Mouse (Mus musculus) lung, embryonic 15.5 days (tissue): ENCODE measurements around the gene Ptbp3. TPM values are rescaled to one million over a fixed set of nuclear protein-coding genes. Genes with fewer than 3 reads are reported as not detected.

ENCODE experiments used
- ATAC-seq: fragments of 200-750 bp; cut with Nextera tagmentation; 2 replicates; pipeline ENCODE4 v1.8.0; 2017; ENCODE audit warnings: moderate number of reproducible peaks, borderline replicate concordance; ENCODE audit not compliant: low FRiP score, low TSS enrichment; ENCODE audit errors: extremely low read depth
- H3K27ac ChIP-seq: fragments of 300-500 bp; sonication (generic); 2 replicates; pipeline ENCODE4 v1.5.1; 2015; ENCODE audit warnings: moderate library complexity, mild to moderate bottlenecking, inconsistent platforms
- H3K27me3 ChIP-seq: fragments of 300-500 bp; sonication (generic); 2 replicates; pipeline ENCODE4 v1.6.1; 2015; ENCODE audit warnings: inconsistent platforms
- H3K36me3 ChIP-seq: fragments of 300-500 bp; sonication (generic); 2 replicates; pipeline ENCODE4 v1.6.1; 2015; ENCODE audit warnings: inconsistent platforms
- H3K4me1 ChIP-seq: fragments of 300-500 bp; sonication (generic); 2 replicates; pipeline ENCODE4 v1.6.1; 2015; ENCODE audit warnings: inconsistent platforms
- H3K4me2 ChIP-seq: fragments of 300-500 bp; sonication (generic); 2 replicates; pipeline ENCODE4 v1.6.1; 2015; ENCODE audit warnings: inconsistent platforms, mild to moderate bottlenecking, moderate library complexity
- H3K4me3 ChIP-seq: fragments of 300-500 bp; sonication (generic); 2 replicates; pipeline ENCODE4 v1.5.1; 2015; ENCODE audit warnings: mild to moderate bottlenecking, inconsistent platforms
- H3K9ac ChIP-seq: fragments of 300-500 bp; sonication (generic); 2 replicates; pipeline ENCODE4 v1.6.1; 2015; ENCODE audit warnings: inconsistent platforms
- H3K9me3 ChIP-seq: fragments of 300-500 bp; sonication (generic); 2 replicates; pipeline ENCODE4 v1.6.1; 2016; ENCODE audit warnings: inconsistent platforms
- WGBS: fragments of 180-500 bp; shearing (Covaris S2); methylation state at CpG from one replicate; pipeline ENCODE4 v1.1.7; 2015; 5-methylcytosine and 5-hydroxymethylcytosine counted together
- polyA plus RNA-seq: library from polyadenylated mRNA; unstranded; fragments of >200 nt; fragmentation: Nextera tagmentation; extraction: Ambion mirVana; gene quantifications from 2 replicates; pipeline ENCODE4 v1.2.1, GENCODE M21; 2015

The Ptbp3 gene
- polyA plus RNA-seq, 1 experiment from 2014 or later, result 54.2 TPM

GRCm38 (mm10) chr4:59462494-59462893 lies 86.7 kb downstream of the Ptbp3 start:
- H3K27ac ChIP-seq, result no peak overlapping the region
- no peaks in the 10 kb centered on the region for H3K27me3 ChIP-seq
- WGBS, result 62% methylated on average over 6 of the region's 6 CpGs
- no peak overlapping the region for H3K4me2 ChIP-seq
- H3K9me3 ChIP-seq, result no peaks in the 10 kb centered on the region
- no peaks in the 10 kb centered on the region for H3K36me3 ChIP-seq
- no peak overlapping the region for H3K9ac ChIP-seq
- no peak for ATAC-seq
- H3K4me1 ChIP-seq, result peaks cover 48% of the 10 kb centered on the region
- no peak overlapping the region for H3K4me3 ChIP-seq

- ATAC-seq, result no peak
- no peak overlapping the region for H3K9ac ChIP-seq
- 51% methylated on average over 11 of the region's 11 CpGs for WGBS
- no peak overlapping the region for H3K27ac ChIP-seq
- peaks cover 49% of the 10 kb centered on the region for H3K4me1 ChIP-seq
- no peaks in the 10 kb centered on the region for H3K9me3 ChIP-seq
- no peaks in the 10 kb centered on the region for H3K36me3 ChIP-seq
- H3K4me2 ChIP-seq, result no peak overlapping the region
- no peaks in the 10 kb centered on the region for H3K27me3 ChIP-seq
- no peak overlapping the region for H3K4me3 ChIP-seq
Observed at GRCm38 (mm10) chr4:59461116-59461727, 87.9 kb downstream of the Ptbp3 start.

GRCm38 (mm10) chr4:59459216-59459955 lies 89.8 kb downstream of the Ptbp3 start:
- ATAC-seq, result 0 out of 2 replicates have a peak, but pooled peaks have one; percentile 11
- Histone ChIP-seq H3K9ac (no peak overlapping the region), H3K27me3 (no peaks in the 10 kb centered on the region), H3K4me2 (peak overlapping the region; percentile 16; the same call in 1 of the 2 replicates), H3K36me3 (no peaks in the 10 kb centered on the region), H3K27ac (peak overlapping the region; percentile 64), H3K4me1 (peaks cover 49% of the 10 kb centered on the region), H3K4me3 (no peak overlapping the region), H3K9me3 (no peaks in the 10 kb centered on the region)
- 40% methylated on average over 13 of the region's 13 CpGs for WGBS

- H3K9me3 ChIP-seq, result no peaks in the 10 kb centered on the region
- peak overlapping the region; percentile 17; the same call in 1 of the 2 replicates for H3K27ac ChIP-seq
- no peak for ATAC-seq
- H3K4me3 ChIP-seq, result no peak overlapping the region
- no peaks in the 10 kb centered on the region for H3K27me3 ChIP-seq
- peaks cover 49% of the 10 kb centered on the region for H3K4me1 ChIP-seq
- WGBS, result 22% methylated on average over 9 of the region's 9 CpGs
- no peak overlapping the region for H3K4me2 ChIP-seq
- H3K9ac ChIP-seq, result no peak overlapping the region
- H3K36me3 ChIP-seq, result no peaks in the 10 kb centered on the region
Observed at GRCm38 (mm10) chr4:59457941-59458340, 91.2 kb downstream of the Ptbp3 start.

DNA sequence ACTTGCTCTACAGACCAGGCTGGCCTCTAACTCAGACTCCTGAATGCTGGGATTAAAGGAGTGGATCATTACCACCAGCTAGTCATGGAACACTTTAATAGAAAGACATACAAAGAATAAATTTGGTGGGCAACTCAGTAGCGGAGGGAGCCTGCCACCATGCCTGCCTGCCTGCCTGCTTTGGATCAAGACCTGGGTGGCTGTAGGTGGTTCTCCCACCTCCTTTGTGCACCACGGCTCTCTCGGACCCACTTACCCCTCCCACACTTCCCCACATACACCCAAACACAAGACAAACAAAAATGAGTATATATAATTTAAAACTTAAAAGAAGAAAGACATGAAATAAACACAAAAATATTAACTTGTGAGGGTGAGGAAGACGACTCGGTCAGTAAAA lies 92.1 kb downstream of the Ptbp3 start:
- Histone ChIP-seq H3K4me2 (no peak overlapping the region), H3K27me3 (no peaks in the 10 kb centered on the region), H3K4me3 (no peak overlapping the region), H3K9me3 (no peaks in the 10 kb centered on the region), H3K9ac (no peak overlapping the region), H3K36me3 (no peaks in the 10 kb centered on the region), H3K27ac (no peak overlapping the region), H3K4me1 (peaks cover 42% of the 10 kb centered on the region)
- no peak for ATAC-seq
- WGBS, result 77% methylated on average over 5 of the region's 5 CpGs

DNA sequence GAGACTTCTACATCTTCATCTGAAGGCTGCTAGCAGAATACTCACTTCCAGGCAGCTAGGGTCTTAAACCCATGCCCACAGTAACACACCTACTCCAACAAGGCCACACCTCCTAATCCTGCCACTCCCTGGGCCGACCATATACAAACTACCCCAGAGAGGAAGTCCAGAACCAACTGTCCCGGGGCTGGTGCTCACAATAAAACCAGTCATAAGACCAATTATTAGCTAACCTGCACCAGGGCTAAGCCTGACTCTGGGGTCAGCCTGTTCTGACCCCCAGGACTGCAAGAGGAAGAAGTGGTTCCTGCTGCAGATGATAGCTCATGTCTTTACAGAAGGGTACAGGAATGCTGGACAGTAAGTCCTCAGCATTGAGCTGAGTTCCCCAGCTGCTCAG lies 93.7 kb downstream of the Ptbp3 start:
- Histone ChIP-seq H3K9me3 (no peaks in the 10 kb centered on the region), H3K4me3 (no peak overlapping the region), H3K4me1 (peaks cover 27% of the 10 kb centered on the region), H3K9ac (no peak overlapping the region), H3K36me3 (no peaks in the 10 kb centered on the region), H3K27ac (no peak overlapping the region), H3K4me2 (no peak overlapping the region), H3K27me3 (no peaks in the 10 kb centered on the region)
- WGBS, result 73% methylated on average over 2 of the region's 2 CpGs
- ATAC-seq, result no peak

GRCm38 (mm10) chr4:59454046-59454445 lies 95.1 kb downstream of the Ptbp3 start:
- H3K4me3 ChIP-seq, result no peak overlapping the region
- no peak overlapping the region for H3K27ac ChIP-seq
- no peak overlapping the region for H3K9ac ChIP-seq
- no peaks in the 10 kb centered on the region for H3K27me3 ChIP-seq
- 50% methylated on average over 3 of the region's 3 CpGs for WGBS
- ATAC-seq, result no peak
- H3K4me1 ChIP-seq, result peaks cover 13% of the 10 kb centered on the region; the same call in 1 of the 2 replicates
- no peaks in the 10 kb centered on the region for H3K9me3 ChIP-seq
- H3K36me3 ChIP-seq, result no peaks in the 10 kb centered on the region
- H3K4me2 ChIP-seq, result no peak overlapping the region

GRCm38 (mm10) chr4:59452503-59452933 lies 96.6 kb downstream of the Ptbp3 start:
- WGBS, result 62% methylated on average over 8 of the region's 8 CpGs

DNA sequence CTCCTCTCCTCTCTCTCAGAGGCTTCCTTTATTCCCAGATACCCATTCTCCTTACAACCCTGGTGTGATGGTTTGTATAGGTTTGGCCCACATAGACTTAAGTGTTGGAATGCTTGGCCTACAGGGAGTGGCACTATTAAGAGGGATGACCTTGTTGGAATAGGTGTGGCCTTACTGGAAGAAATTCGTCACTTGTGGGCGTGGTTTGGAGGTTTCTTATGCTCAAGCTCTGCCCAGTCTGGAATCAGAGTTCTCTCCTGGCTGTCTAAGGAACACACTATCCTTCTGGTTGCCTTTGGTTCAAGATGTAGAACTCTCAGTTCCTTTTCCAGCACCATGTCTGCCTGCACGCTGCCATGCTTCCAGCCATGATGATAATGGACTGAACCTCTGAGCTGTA lies 98.3 kb downstream of the Ptbp3 start:
- Histone ChIP-seq H3K27me3 (no peaks in the 10 kb centered on the region), H3K9me3 (no peaks in the 10 kb centered on the region), H3K27ac (peak overlapping the region; percentile 42), H3K9ac (no peak overlapping the region), H3K4me2 (no peak overlapping the region), H3K36me3 (no peaks in the 10 kb centered on the region), H3K4me3 (no peak overlapping the region), H3K4me1 (no peaks in the 10 kb centered on the region; the same call in 1 of the 2 replicates)
- ATAC-seq, result peak; percentile 6; the same call in 1 of the 2 replicates
- WGBS, result 75% methylated on average over 3 of the region's 3 CpGs

More at GRCm38 (mm10) chr4:59452503-59452933, 96.6 kb downstream of the Ptbp3 start:
- Histone ChIP-seq H3K4me1 (peaks cover 1% of the 10 kb centered on the region; the same call in 1 of the 2 replicates), H3K4me2 (no peak overlapping the region), H3K9me3 (no peaks in the 10 kb centered on the region), H3K4me3 (no peak overlapping the region), H3K9ac (no peak overlapping the region), H3K27me3 (no peaks in the 10 kb centered on the region), H3K27ac (no peak overlapping the region), H3K36me3 (no peaks in the 10 kb centered on the region)
- ATAC-seq, result no peak

DNA sequence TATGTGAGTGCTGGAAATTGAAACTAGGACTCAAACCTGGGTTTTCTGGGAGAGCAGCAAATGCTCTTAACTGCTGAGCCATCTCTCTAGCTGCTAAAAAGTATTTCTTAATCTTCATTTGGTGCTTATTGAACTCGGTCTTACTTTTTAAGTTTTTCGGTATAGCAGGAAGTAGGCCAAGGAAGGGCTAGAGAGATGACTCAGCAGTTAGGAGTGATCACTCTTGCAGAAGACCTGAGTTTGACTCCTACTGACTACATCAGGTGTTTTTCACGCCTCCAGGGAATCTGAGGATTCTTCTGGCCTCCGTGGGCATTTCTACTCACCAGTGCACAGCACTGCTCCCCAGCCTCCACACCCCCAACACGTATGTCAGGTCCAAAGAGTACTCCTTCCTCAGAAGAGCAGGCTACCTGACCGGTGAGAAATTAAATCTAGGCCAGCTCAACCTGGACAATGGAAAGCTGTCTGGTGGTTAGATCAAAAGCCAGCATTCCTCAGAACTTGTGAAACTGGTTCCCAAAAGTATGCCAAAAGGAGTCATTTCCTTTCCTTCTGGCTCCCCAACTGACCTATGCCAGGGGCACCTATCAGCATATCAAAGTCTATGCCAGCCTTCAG lies 98.8 kb downstream of the Ptbp3 start:
- 61% methylated on average over 6 of the region's 6 CpGs for WGBS
- ATAC-seq, result 0 out of 2 replicates have a peak, but pooled peaks have one; percentile 39
- no peaks in the 10 kb centered on the region for H3K36me3 ChIP-seq

GRCm38 (mm10) chr4:59447296-59447695 lies 101.9 kb downstream of the Ptbp3 start:
- no peaks in the 10 kb centered on the region for H3K9me3 ChIP-seq
- no peak overlapping the region for H3K9ac ChIP-seq
- no peak overlapping the region for H3K4me2 ChIP-seq
- no peak overlapping the region for H3K4me3 ChIP-seq
- 87% methylated on average over 1 of the region's 1 CpGs for whole genome bisulfite sequencing
- H3K27me3 ChIP-seq, result no peaks in the 10 kb centered on the region
- no peak overlapping the region for H3K27ac ChIP-seq
- no peaks in the 10 kb centered on the region for H3K36me3 ChIP-seq
- H3K4me1 ChIP-seq, result peaks cover 3% of the 10 kb centered on the region; the same call in 1 of the 2 replicates
- ATAC-seq, result no peak

More for the DNA sequence above, 98.8 kb downstream of the Ptbp3 start:
- Histone ChIP-seq H3K9me3 (no peaks in the 10 kb centered on the region), H3K4me2 (no peak overlapping the region), H3K27ac (peak overlapping the region; percentile 42; the same call in 1 of the 2 replicates), H3K9ac (no peak overlapping the region), H3K4me3 (no peak overlapping the region), H3K27me3 (no peaks in the 10 kb centered on the region), H3K4me1 (peaks cover 3% of the 10 kb centered on the region; the same call in 1 of the 2 replicates)

- H3K9me3 ChIP-seq, result no peaks in the 10 kb centered on the region
- no peaks in the 10 kb centered on the region for H3K36me3 ChIP-seq
- no peak overlapping the region for H3K4me3 ChIP-seq
- ATAC-seq, result no peak
- no peak overlapping the region for H3K4me2 ChIP-seq
- H3K9ac ChIP-seq, result no peak overlapping the region
- H3K27ac ChIP-seq, result no peak overlapping the region
- WGBS, result 34% methylated on average over 6 of the region's 6 CpGs
- no peaks in the 10 kb centered on the region for H3K27me3 ChIP-seq
- peaks cover 3% of the 10 kb centered on the region; the same call in 1 of the 2 replicates for H3K4me1 ChIP-seq
Observed at GRCm38 (mm10) chr4:59445516-59445915, 103.6 kb downstream of the Ptbp3 start.
